Mouse (Mus musculus) stomach, embryonic 15.5 days (tissue): ENCODE measurements around the gene Pacs1. TPM values are rescaled to one million over a fixed set of nuclear protein-coding genes. Genes with fewer than 3 reads are reported as not detected.

Experiments used
- ATAC-seq: fragments of 200-750 bp; cut with Nextera tagmentation; 2 replicates; pipeline ENCODE4 v1.8.0; 2017; ENCODE audit warnings: low read depth, moderate number of reproducible peaks, moderate TSS enrichment; ENCODE audit not compliant: insufficient read depth, low FRiP score
- H3K27ac ChIP-seq: fragments of 300-500 bp; sonication (generic); 2 replicates; pipeline ENCODE4 v1.5.1; 2015; ENCODE audit warnings: mild to moderate bottlenecking, inconsistent platforms
- H3K27me3 ChIP-seq: fragments of 300-500 bp; sonication (generic); replicated peaks from 2 replicates; pipeline ENCODE4 v1.6.1; 2015; ENCODE audit warnings: inconsistent platforms
- H3K36me3 ChIP-seq: fragments of 300-500 bp; sonication (generic); 2 replicates; pipeline ENCODE4 v1.6.1; 2015; ENCODE audit warnings: inconsistent platforms
- H3K4me1 ChIP-seq: fragments of 300-500 bp; sonication (generic); 2 replicates; pipeline ENCODE4 v1.6.1; 2015; ENCODE audit warnings: inconsistent platforms
- H3K4me2 ChIP-seq: fragments of 300-500 bp; sonication (generic); 2 replicates; pipeline ENCODE4 v1.6.1; 2015; ENCODE audit warnings: mild to moderate bottlenecking, inconsistent platforms
- H3K4me3 ChIP-seq: fragments of 300-500 bp; sonication (generic); replicated peaks from 2 replicates; pipeline ENCODE4 v1.5.1; 2015; ENCODE audit warnings: inconsistent platforms
- H3K9ac ChIP-seq: fragments of 300-500 bp; sonication (generic); 2 replicates; pipeline ENCODE4 v1.6.1; 2015; ENCODE audit warnings: inconsistent platforms
- H3K9me3 ChIP-seq: fragments of 300-500 bp; sonication (generic); 2 replicates; pipeline ENCODE4 v1.6.1; 2016; ENCODE audit warnings: inconsistent platforms
- WGBS: fragments of 180-500 bp; shearing (Covaris S2); methylation state at CpG from one replicate; pipeline ENCODE4 v1.1.7; 2015; 5-methylcytosine and 5-hydroxymethylcytosine counted together
- polyA plus RNA-seq: library from polyadenylated mRNA; unstranded; fragments of >200 nt; fragmentation: Nextera tagmentation; extraction: Ambion mirVana; gene quantifications from 2 replicates; pipeline ENCODE4 v1.2.1, GENCODE M21; 2015

Pacs1 gene
- polyA plus RNA-seq, 1 experiment from 2014 or later, result 18.0 TPM

GRCm38 (mm10) chr19:5108702-5109101, 164.2 kb downstream of the Pacs1 start:
- Histone ChIP-seq H3K36me3 (peaks cover 29% of the 10 kb centered on the region), H3K27me3 (no peaks in the 10 kb centered on the region), H3K9ac (no peak overlapping the region), H3K9me3 (no peaks in the 10 kb centered on the region), H3K4me2 (no peak overlapping the region), H3K27ac (peak overlapping the region; percentile 11; the same call in 1 of the 2 replicates), H3K4me3 (no peak overlapping the region), H3K4me1 (peaks cover 30% of the 10 kb centered on the region)
- 0 out of 2 replicates have a peak, but pooled peaks have one; percentile 2 for ATAC-seq
- WGBS, result 44% methylated on average over 4 of the region's 4 CpGs

GRCm38 (mm10) chr19:5108271-5108575, 164.7 kb downstream of the Pacs1 start:
- 19% methylated on average over 5 of the region's 5 CpGs for WGBS

GRCm38 (mm10) chr19:5107556-5108270, 165.2 kb downstream of the Pacs1 start:
- Histone ChIP-seq H3K4me1 (peaks cover 30% of the 10 kb centered on the region), H3K27ac (peak overlapping the region; percentile 7), H3K9me3 (no peaks in the 10 kb centered on the region), H3K9ac (0 out of 2 replicates have a peak overlapping the region, but pooled peaks have one; percentile 16), H3K27me3 (no peaks in the 10 kb centered on the region), H3K4me2 (peak overlapping the region; percentile 87; the same call in 1 of the 2 replicates), H3K4me3 (no peak overlapping the region), H3K36me3 (peaks cover 38% of the 10 kb centered on the region)
- 70% methylated on average over 18 of the region's 18 CpGs for WGBS
- ATAC-seq, result no peak

More at GRCm38 (mm10) chr19:5108271-5108575, 164.7 kb downstream of the Pacs1 start:
- no peak for ATAC-seq
- peak overlapping the region; percentile 11; the same call in 1 of the 2 replicates for H3K27ac ChIP-seq
- no peak overlapping the region for H3K4me3 ChIP-seq
- no peaks in the 10 kb centered on the region for H3K27me3 ChIP-seq
- peak overlapping the region; percentile 16; the same call in 1 of the 2 replicates for H3K9ac ChIP-seq
- no peaks in the 10 kb centered on the region for H3K9me3 ChIP-seq
- H3K36me3 ChIP-seq, result peaks cover 34% of the 10 kb centered on the region
- H3K4me1 ChIP-seq, result peaks cover 30% of the 10 kb centered on the region
- no peak overlapping the region for H3K4me2 ChIP-seq

GRCm38 (mm10) chr19:5106731-5107191, 166.2 kb downstream of the Pacs1 start, which contains the start of gene Rab1b:
Rab1b (minus strand) TSS chr19:5107072.
- H3K27ac ChIP-seq, result peak within 1 kb of the TSS; percentile 97
- H3K4me3 ChIP-seq, result peak within 1 kb of the TSS; percentile 85
- under 1% methylated on average over 46 of the region's 46 CpGs for WGBS
- peak within 1 kb of the TSS; percentile 91 for H3K9ac ChIP-seq
- H3K36me3 ChIP-seq, result peaks cover 43% of the 10 kb centered on the region
- no peaks in the 10 kb centered on the region for H3K9me3 ChIP-seq
- H3K27me3 ChIP-seq, result no peaks in the 10 kb centered on the region
- H3K4me2 ChIP-seq, result peak within 1 kb of the TSS; percentile 87
- peak; percentile 93 for ATAC-seq
- peaks cover 30% of the 10 kb centered on the region for H3K4me1 ChIP-seq

GRCm38 (mm10) chr19:5106074-5106473, 166.8 kb downstream of the Pacs1 start:
- peaks cover 42% of the 10 kb centered on the region for H3K36me3 ChIP-seq
- peak overlapping the region; percentile 87 for H3K4me2 ChIP-seq
- H3K4me1 ChIP-seq, result peaks cover 30% of the 10 kb centered on the region
- H3K4me3 ChIP-seq, result peak overlapping the region; percentile 85
- H3K9me3 ChIP-seq, result no peaks in the 10 kb centered on the region
- H3K27ac ChIP-seq, result peak overlapping the region; percentile 97
- no peaks in the 10 kb centered on the region for H3K27me3 ChIP-seq
- H3K9ac ChIP-seq, result peak overlapping the region; percentile 91
- no peak for ATAC-seq
- WGBS, result 6% methylated on average over 9 of the region's 9 CpGs

- Histone ChIP-seq H3K4me1 (peaks cover 30% of the 10 kb centered on the region), H3K27ac (no peak within 1 kb of the TSS), H3K4me3 (peak within 1 kb of the TSS; percentile 61), H3K9ac (peak within 1 kb of the TSS; percentile 60), H3K27me3 (no peaks in the 10 kb centered on the region), H3K4me2 (peak within 1 kb of the TSS; percentile 100), H3K36me3 (peaks cover 34% of the 10 kb centered on the region), H3K9me3 (no peaks in the 10 kb centered on the region)
- peak; percentile 44 for ATAC-seq
- WGBS, result 4% methylated on average over 38 of the region's 48 CpGs
These were observed 174.4 kb downstream of the Pacs1 start, which contains the start of gene Cnih2 for GRCm38 (mm10) chr19:5098363-5099143. Cnih2 (minus strand) TSS chr19:5098521.

- Histone ChIP-seq H3K4me1 (peaks cover 30% of the 10 kb centered on the region), H3K27ac (no peak overlapping the region), H3K9me3 (no peaks in the 10 kb centered on the region), H3K9ac (peak overlapping the region; percentile 60), H3K27me3 (no peaks in the 10 kb centered on the region), H3K4me2 (peak overlapping the region; percentile 100), H3K4me3 (peak overlapping the region; percentile 61), H3K36me3 (peaks cover 30% of the 10 kb centered on the region)
- 5% methylated on average over 31 of the region's 31 CpGs for WGBS
- 0 out of 2 replicates have a peak, but pooled peaks have one; percentile 1 for ATAC-seq
These were observed 175.2 kb downstream of the Pacs1 start for GRCm38 (mm10) chr19:5097521-5098362.

GRCm38 (mm10) chr19:5095887-5096474, 176.9 kb downstream of the Pacs1 start:
- Histone ChIP-seq H3K4me2 (no peak overlapping the region), H3K9me3 (no peaks in the 10 kb centered on the region), H3K27me3 (no peaks in the 10 kb centered on the region), H3K4me3 (no peak overlapping the region), H3K27ac (no peak overlapping the region), H3K9ac (no peak overlapping the region), H3K4me1 (peaks cover 30% of the 10 kb centered on the region), H3K36me3 (peaks cover 29% of the 10 kb centered on the region)
- 14% methylated on average over 9 of the region's 9 CpGs for WGBS
- no peak for ATAC-seq

GRCm38 (mm10) chr19:5094746-5095417, 178.0 kb downstream of the Pacs1 start:
- Histone ChIP-seq H3K9ac (no peak overlapping the region), H3K4me1 (peaks cover 30% of the 10 kb centered on the region), H3K9me3 (no peaks in the 10 kb centered on the region), H3K36me3 (peaks cover 18% of the 10 kb centered on the region), H3K27ac (no peak overlapping the region), H3K4me3 (no peak overlapping the region), H3K4me2 (no peak overlapping the region; the same call in 1 of the 2 replicates), H3K27me3 (no peaks in the 10 kb centered on the region)
- WGBS, result 43% methylated on average over 11 of the region's 11 CpGs
- ATAC-seq, result no peak

- Histone ChIP-seq H3K9me3 (no peaks in the 10 kb centered on the region), H3K27me3 (no peaks in the 10 kb centered on the region), H3K4me2 (no peak overlapping the region; the same call in 1 of the 2 replicates), H3K4me3 (no peak overlapping the region), H3K4me1 (peaks cover 34% of the 10 kb centered on the region), H3K9ac (no peak overlapping the region), H3K36me3 (peaks cover 14% of the 10 kb centered on the region), H3K27ac (no peak overlapping the region)
- ATAC-seq, result peak; percentile 65
- 0% methylated on average over 21 of the region's 21 CpGs for WGBS
These were observed 178.7 kb downstream of the Pacs1 start for GRCm38 (mm10) chr19:5094243-5094632.
